Mouse (Mus musculus): ENCODE measurements around the gene Eif4e1b.

DNA sequence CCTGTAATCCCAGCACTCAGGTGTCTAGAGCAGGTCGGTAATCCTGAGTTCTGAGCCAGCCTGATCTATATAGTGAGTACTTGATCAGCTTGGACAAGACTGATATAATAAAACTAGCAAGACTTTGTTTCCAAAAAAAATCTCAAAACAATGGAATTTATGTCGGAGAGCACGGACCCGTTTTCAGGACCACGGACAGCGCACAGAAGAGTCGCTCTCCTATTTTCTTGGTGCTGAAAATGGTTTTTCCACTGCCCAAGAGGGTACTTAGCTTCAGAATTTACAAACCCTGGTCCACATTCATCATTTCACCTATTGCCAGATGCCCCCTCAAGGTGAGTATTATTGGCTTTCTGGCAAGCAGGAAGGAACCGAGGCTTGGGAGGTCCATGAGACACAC is 33.1 kb upstream of the Eif4e1b start:
- TF ChIP-seq CTCF (IDR thresholded peaks at IDR 0.05; ENCODE audit: borderline replicate concordance, insufficient read depth, low read length) (no peak), POLR2A (IDR thresholded peaks at IDR 0.05; ENCODE audit: low read depth, low read length) (no peak)
